Mouse (Mus musculus): Measurements from ENCODE around the gene Malrd1.

DNA sequence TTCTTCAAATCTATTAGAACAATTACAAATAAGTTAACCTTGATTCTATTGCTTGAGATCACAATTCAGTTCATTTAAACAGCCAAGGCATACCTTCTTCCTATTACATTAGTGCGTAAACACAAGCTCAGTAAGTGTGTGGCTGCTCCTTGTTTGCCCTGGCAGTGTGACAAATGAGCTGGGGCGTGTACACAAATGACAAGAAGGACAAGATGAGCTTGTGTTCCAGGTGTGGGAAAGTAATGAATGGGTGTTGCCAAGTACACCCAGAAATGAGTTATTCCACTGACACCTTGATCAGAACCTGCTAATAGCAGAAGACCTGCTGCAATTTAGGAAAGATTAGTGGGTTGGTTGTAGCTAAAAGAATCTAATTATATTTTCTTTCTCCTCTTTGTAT lies 683.7 kb downstream of the Malrd1 start:
- no peak for TF ChIP-seq MYOG (IDR thresholded peaks at IDR 0.05; ENCODE audit: control insufficient read depth in 1 of 3, insufficient read depth in 1 of 3, insufficient read length in 2 of 3, low read depth in 2 of 3)
- no peak for TF ChIP-seq SRF (IDR thresholded peaks at IDR 0.05; ENCODE audit: control insufficient read depth, insufficient read length, low read depth)
- TF ChIP-seq POLR2A (IDR thresholded peaks at IDR 0.05; ENCODE audit: insufficient read length, low read depth) = no peak
- TF ChIP-seq USF1 (IDR thresholded peaks at IDR 0.05; ENCODE audit: low read depth) = no peak
- no peak for TF ChIP-seq TCF12 (IDR thresholded peaks at IDR 0.05; ENCODE audit: insufficient read depth, poor library complexity, severe bottlenecking)
- TF ChIP-seq E2F4 (IDR thresholded peaks at IDR 0.05; ENCODE audit: insufficient read depth) = no peak
- TF ChIP-seq CEBPB (IDR thresholded peaks at IDR 0.05; ENCODE audit: insufficient read depth, poor library complexity, severe bottlenecking) = no peak

Data from myocyte (in vitro differentiated cells).